Comparison of ENCODE assay signal across 26 mouse cellular contexts in genomic region chr11:50188682-50189081, GRCm38 (mm10). TPM values are rescaled to one million over a fixed set of nuclear protein-coding genes. Genes with fewer than 3 reads are reported as not detected.
DNase-seq lines count a peak whose midpoint lies in the region; ATAC-seq lines count a peak whose summit lies in the region.
"Had no signal": no experiment of that assay in that cellular context is flagged by ENCODE, and none has a peak within 500 bp of the region (broad histone marks: within the 10 kb centered on the region; RNA-seq: fewer than 3 reads in every experiment).

No protein-coding gene starts in this region.

- WGBS in heart, embryonic 10.5 days = 76% methylated on average over 7 of the region's 7 CpGs
- 68% methylated on average over 7 of the region's 7 CpGs for WGBS in liver, embryonic 12.5 days (ENCODE audit: insufficient replicate concordance)
- WGBS in stomach, embryonic 15.5 days = 50% methylated on average over 7 of the region's 7 CpGs

- ATAC-seq in liver, embryonic 12.5 days = peak; percentile 25; the same call in 1 of the 2 replicates
- ATAC-seq in stomach, embryonic 15.5 days (ENCODE audit: insufficient read depth, low FRiP score, low read depth) = peak; percentile 31; the same call in 1 of the 2 replicates
- ATAC-seq: activated CD4-positive, CD25-positive, alpha-beta regulatory T cell, adult 4 months; forebrain, embryonic 14.5 days; midbrain, embryonic 16.5 days had no signal

- no peak overlapping the region for H3K27ac ChIP-seq in heart, embryonic 10.5 days
- no peak overlapping the region for H3K27ac ChIP-seq in liver, embryonic 12.5 days
- H3K27ac ChIP-seq in stomach, embryonic 15.5 days = no peak overlapping the region
- H3K27ac ChIP-seq: embryonic facial prominence, embryonic 12.5 days; hindbrain, embryonic 13.5 days; liver, embryonic 13.5 days had no signal

- H3K4me1 ChIP-seq in heart, embryonic 10.5 days = peaks cover 9% of the 10 kb centered on the region
- H3K4me1 ChIP-seq in liver, embryonic 12.5 days = peaks cover 25% of the 10 kb centered on the region
- H3K4me1 ChIP-seq in stomach, embryonic 15.5 days = no peaks in the 10 kb centered on the region
- H3K4me1 ChIP-seq: embryonic facial prominence, embryonic 12.5 days; hindbrain, embryonic 13.5 days had no signal

- no peak overlapping the region for H3K4me3 ChIP-seq in heart, embryonic 10.5 days
- no peak overlapping the region for H3K4me3 ChIP-seq in liver, embryonic 12.5 days
- H3K4me3 ChIP-seq in stomach, embryonic 15.5 days (replicated peaks) = no peak overlapping the region
- H3K4me3 ChIP-seq: embryonic facial prominence, embryonic 12.5 days; heart, embryonic 12.5 days; hindbrain, embryonic 13.5 days; liver, embryonic 13.5 days had no signal

- peaks cover 8% of the 10 kb centered on the region; the same call in 1 of the 2 replicates for H3K36me3 ChIP-seq in heart, embryonic 10.5 days
- H3K36me3 ChIP-seq in liver, embryonic 12.5 days = 0 out of 2 replicates have a peak, but pooled peaks cover 6% of the 10 kb centered on the region
- no peaks in the 10 kb centered on the region for H3K36me3 ChIP-seq in stomach, embryonic 15.5 days
- H3K36me3 ChIP-seq: liver, embryonic 13.5 days had no signal

- no peak overlapping the region for H3K9ac ChIP-seq in liver, embryonic 12.5 days
- H3K9ac ChIP-seq in stomach, embryonic 15.5 days = no peak overlapping the region
- H3K9ac ChIP-seq: embryonic facial prominence, embryonic 12.5 days; heart, embryonic 12.5 days; hindbrain, embryonic 13.5 days; liver, embryonic 13.5 days had no signal

- H3K27me3 ChIP-seq in heart, embryonic 10.5 days (ENCODE audit: insufficient read depth, poor library complexity, severe bottlenecking) = no peaks in the 10 kb centered on the region
- no peaks in the 10 kb centered on the region for H3K27me3 ChIP-seq in liver, embryonic 12.5 days (replicated peaks)
- H3K27me3 ChIP-seq in stomach, embryonic 15.5 days (replicated peaks) = no peaks in the 10 kb centered on the region
- H3K27me3 ChIP-seq: CH12.LX; embryonic facial prominence, embryonic 12.5 days; heart, embryonic 12.5 days; hindbrain, embryonic 13.5 days; liver, embryonic 13.5 days had no signal

- no peak overlapping the region for H3K4me2 ChIP-seq in liver, embryonic 12.5 days
- no peak overlapping the region for H3K4me2 ChIP-seq in stomach, embryonic 15.5 days
- H3K4me2 ChIP-seq: embryonic facial prominence, embryonic 12.5 days; heart, embryonic 12.5 days; hindbrain, embryonic 13.5 days; liver, embryonic 13.5 days; midbrain, embryonic 11.5 days had no signal

- no peaks in the 10 kb centered on the region for H3K9me3 ChIP-seq in heart, embryonic 10.5 days
- no peaks in the 10 kb centered on the region for H3K9me3 ChIP-seq in liver, embryonic 12.5 days (replicated peaks)
- H3K9me3 ChIP-seq in stomach, embryonic 15.5 days = no peaks in the 10 kb centered on the region
- H3K9me3 ChIP-seq: embryonic facial prominence, embryonic 12.5 days; heart, embryonic 12.5 days; hindbrain, embryonic 13.5 days; liver, embryonic 13.5 days had no signal

- DNase-seq in adrenal gland, adult (ENCODE audit: inconsistent age in 2 of 2, low spot score in 1 of 2) = peak; percentile 80 to 82
- no peak for DNase-seq in adrenal gland, adult 18-20 months (ENCODE audit: low spot score in 2 of 2)
- DNase-seq in heart, adult 11 months = peak; percentile 93
- no peak for DNase-seq in heart, embryonic 10.5 days (ENCODE audit: low spot score)
- DNase-seq in liver = no peak
- DNase-seq in frontal cortex, postnatal 25 days (ENCODE audit: low spot score in 2 of 2) = no peak
- DNase-seq: cerebellum, adult 11 months; cerebellum, adult 9-10 months; cerebellum, postnatal 36 days; heart, postnatal 4 days; kidney, adult 9 months; kidney, postnatal 14 days; liver, embryonic 13.5 days; lung, postnatal 36 days; right cerebral cortex, adult 18-20 months; spleen, adult 18-20 months had no signal

RNA-seq across cellular contexts. Expression of gene Mrnip, which starts 14.4 kb away (rescaled TPM):
- total RNA-seq in adrenal gland, adult 18-20 months (2021) = 1 to 10 TPM; 4.4 to 5.3 TPM
- polyA plus RNA-seq in heart, embryonic 10.5 days (2016; fragmentation: Nextera tagmentation; extraction: Ambion mirVana) = 15.6 and 21.7 TPM in 2 replicates
- polyA plus RNA-seq in liver, embryonic 12.5 days (2016; fragmentation: Nextera tagmentation; extraction: Ambion mirVana) = 8.6 and 8.7 TPM in 2 replicates
- polyA plus RNA-seq in stomach, embryonic 15.5 days (2015; fragmentation: Nextera tagmentation; extraction: Ambion mirVana) = 10.5 and 13.0 TPM in 2 replicates

RNA-seq across cellular contexts. Expression of gene Sqstm1, which starts 21.9 kb away (rescaled TPM):
- total RNA-seq in adrenal gland, adult 18-20 months (2021) = 100 to 1,000 TPM; 715 to 956 TPM
- 193 TPM in 2 replicates for polyA plus RNA-seq in heart, embryonic 10.5 days (2016; fragmentation: Nextera tagmentation; extraction: Ambion mirVana)
- 143 and 152 TPM in 2 replicates for polyA plus RNA-seq in liver, embryonic 12.5 days (2016; fragmentation: Nextera tagmentation; extraction: Ambion mirVana)
- 224 and 229 TPM in 2 replicates for polyA plus RNA-seq in stomach, embryonic 15.5 days (2015; fragmentation: Nextera tagmentation; extraction: Ambion mirVana)

RNA-seq across cellular contexts. Expression of gene Mgat4b, which starts 22.0 kb away (rescaled TPM):
- 100 to 1,000 TPM in 1 of 2 experiments, 10 to 100 TPM in 1; 89.3 to 110 TPM for total RNA-seq in adrenal gland, adult 18-20 months (2021)
- polyA plus RNA-seq in heart, embryonic 10.5 days (2016; fragmentation: Nextera tagmentation; extraction: Ambion mirVana) = 17.3 and 20.1 TPM in 2 replicates
- 29.1 and 30.7 TPM in 2 replicates for polyA plus RNA-seq in liver, embryonic 12.5 days (2016; fragmentation: Nextera tagmentation; extraction: Ambion mirVana)
- 29.1 and 29.7 TPM in 2 replicates for polyA plus RNA-seq in stomach, embryonic 15.5 days (2015; fragmentation: Nextera tagmentation; extraction: Ambion mirVana)

RNA-seq across cellular contexts. Expression of gene Ltc4s, which starts 49.7 kb away (rescaled TPM):
- 10 to 100 TPM; 15.2 to 46.9 TPM for total RNA-seq in adrenal gland, adult 18-20 months (2021)
- 0.42 and 0.60 TPM in 2 replicates for polyA plus RNA-seq in heart, embryonic 10.5 days (2016; fragmentation: Nextera tagmentation; extraction: Ambion mirVana)
- 0.87 and 1.0 TPM in 2 replicates for polyA plus RNA-seq in liver, embryonic 12.5 days (2016; fragmentation: Nextera tagmentation; extraction: Ambion mirVana)
- 3.7 and 4.5 TPM in 2 replicates for polyA plus RNA-seq in stomach, embryonic 15.5 days (2015; fragmentation: Nextera tagmentation; extraction: Ambion mirVana)
- polyA plus RNA-seq: activated CD4-positive, CD25-positive, alpha-beta regulatory T cell, adult 4 months had no signal

RNA-seq across cellular contexts. Expression of gene Tbc1d9b, which starts 57.5 kb away (rescaled TPM):
- 100 to 1,000 TPM; 121 to 127 TPM for total RNA-seq in adrenal gland, adult 18-20 months (2021)
- 29.5 and 36.5 TPM in 2 replicates for polyA plus RNA-seq in heart, embryonic 10.5 days (2016; fragmentation: Nextera tagmentation; extraction: Ambion mirVana)
- polyA plus RNA-seq in liver, embryonic 12.5 days (2016; fragmentation: Nextera tagmentation; extraction: Ambion mirVana) = 20.2 and 20.3 TPM in 2 replicates
- 33.4 and 35.9 TPM in 2 replicates for polyA plus RNA-seq in stomach, embryonic 15.5 days (2015; fragmentation: Nextera tagmentation; extraction: Ambion mirVana)

Comparison
In these comparisons a context has a peak if more than half of its experiments do, and no peak if none do; other contexts are left out.
1. DNase-seq: peak in adrenal gland, adult (2 of 2) and heart, adult 11 months (single experiment); none in adrenal gland, adult 18-20 months (0 of 2), heart, embryonic 10.5 days (single experiment), liver (single experiment) and frontal cortex, postnatal 25 days (0 of 2).